Mouse (Mus musculus) kidney, adult 2 months (tissue): Measurements from ENCODE around the gene Sh3bgrl3. TPM values are rescaled to one million over a fixed set of nuclear protein-coding genes. Genes with fewer than 3 reads are reported as not detected.
A peak's percentile ranks its signal among the peaks of the same experiment; 100 is the strongest.

Experiments used
- DNase-seq: peaks from one replicate; pipeline ENCODE4 v3.0.0; 2021
- H3K27ac ChIP-seq: fragments of 200-500 bp; 2 replicates; pipeline ENCODE4 v1.5.1; 2012; ENCODE audit warnings: low read depth, low read length, control low read depth, inconsistent platforms; ENCODE audit not compliant: insufficient read depth
- H3K27me3 ChIP-seq: fragments of 200-500 bp; replicated peaks from 2 replicates; pipeline ENCODE4 v1.6.1; 2012; ENCODE audit warnings: mild to moderate bottlenecking, moderate library complexity, low read length, inconsistent platforms; ENCODE audit not compliant: control insufficient read depth, insufficient read depth
- H3K36me3 ChIP-seq: fragments of 200-500 bp; 2 replicates; pipeline ENCODE4 v1.6.1; 2012; ENCODE audit warnings: mild to moderate bottlenecking, moderate library complexity, low read length, inconsistent platforms; ENCODE audit not compliant: control insufficient read depth, insufficient read depth
- H3K4me1 ChIP-seq: fragments of 200-500 bp; 2 replicates; pipeline ENCODE4 v1.6.1; 2011; ENCODE audit warnings: low read length; ENCODE audit not compliant: control insufficient read depth, insufficient read depth
- H3K4me3 ChIP-seq: fragments of 200-500 bp; 2 replicates; pipeline ENCODE4 v1.5.1; 2011; ENCODE audit warnings: mild to moderate bottlenecking, low read depth, low read length, control low read depth; ENCODE audit not compliant: insufficient read depth
- CTCF ChIP-seq: fragments of 200-500 bp; conservative IDR thresholded peaks from 2 replicates; pipeline ENCODE4 v1.5.1; 2011; ENCODE audit warnings: low read depth, mild to moderate bottlenecking, control low read depth, low read length, moderate library complexity, mixed read lengths; ENCODE audit not compliant: insufficient read depth, insufficient read length
- POLR2A ChIP-seq: fragments of 200-500 bp; IDR thresholded peaks from one replicate; pipeline ENCODE4 v1.6.1; 2011; ENCODE audit warnings: low read depth, low read length, control low read depth
- WGBS: fragments of 180-500 bp; shearing (Covaris S2); methylation state at CpG from one replicate; pipeline ENCODE4 v1.1.7; 2018; 5-methylcytosine and 5-hydroxymethylcytosine counted together
- polyA plus RNA-seq: library from polyadenylated mRNA; depleted of rRNA; stranded (reverse); fragments of >200 nt; gene quantifications from 2 replicates; pipeline ENCODE4 v1.2.3, GENCODE M21; 2012; rRNA removed

Gene Sh3bgrl3
- polyA plus RNA-seq, 1 experiment: 323 TPM

- 24% methylated on average over 3 of the region's 3 CpGs for WGBS
- Histone ChIP-seq H3K36me3 (no peaks in the 10 kb centered on the region), H3K4me1 (no peaks in the 10 kb centered on the region; the same call in 1 of the 2 replicates), H3K27ac (no peak overlapping the region), H3K27me3 (no peaks in the 10 kb centered on the region), H3K4me3 (no peak overlapping the region)
- DNase-seq: peak; percentile 76
- TF ChIP-seq CTCF: peak; percentile 66; the same call in 1 of the 2 replicates
- TF ChIP-seq POLR2A: no peak
Observed at GRCm38 (mm10) chr4:134078694-134079093, 49.9 kb downstream of the Sh3bgrl3 start.

Other genes with a start within 250 kb of the Sh3bgrl3 start
- 29.4 and 30.9 TPM in 2 replicates for gene Rps6ka1, start 241.0 kb downstream of the Sh3bgrl3 start, polyA plus RNA-seq
- 12.2 and 21.9 TPM in 2 replicates for gene Hmgn2, start 160.1 kb downstream of the Sh3bgrl3 start, polyA plus RNA-seq
- gene Dhdds, start 127.9 kb downstream of the Sh3bgrl3 start, polyA plus RNA-seq: 32.0 and 37.0 TPM in 2 replicates
- not detected in 2 replicates for gene Lin28a, start 109.9 kb downstream of the Sh3bgrl3 start, polyA plus RNA-seq
- 0.52 and 0.81 TPM in 2 replicates for gene Zfp683, start 75.0 kb downstream of the Sh3bgrl3 start, polyA plus RNA-seq
- 0.69 and 1.0 TPM in 2 replicates for gene Crybg2, start 68.0 kb downstream of the Sh3bgrl3 start, polyA plus RNA-seq
- gene Cd52, start 33.7 kb downstream of the Sh3bgrl3 start, polyA plus RNA-seq: 14.8 and 65.1 TPM in 2 replicates
- gene Ubxn11, start 26.2 kb downstream of the Sh3bgrl3 start, polyA plus RNA-seq: 5.6 and 5.9 TPM in 2 replicates
- 28.3 and 38.9 TPM in 2 replicates for gene Cep85, start 58.3 kb upstream of the Sh3bgrl3 start, polyA plus RNA-seq
- not detected in 2 replicates for gene Gm7534, start 74.2 kb upstream of the Sh3bgrl3 start, polyA plus RNA-seq
- gene Catsper4, start 98.6 kb upstream of the Sh3bgrl3 start, polyA plus RNA-seq: 0.38 and 0.69 TPM in 2 replicates
- gene Cnksr1, start 109.6 kb upstream of the Sh3bgrl3 start, polyA plus RNA-seq: 14.9 and 17.3 TPM in 2 replicates
- gene E130218I03Rik, start 114.9 kb upstream of the Sh3bgrl3 start, polyA plus RNA-seq: not detected in 2 replicates
- gene Zfp593, start 116.8 kb upstream of the Sh3bgrl3 start, polyA plus RNA-seq: 6.0 and 6.4 TPM in 2 replicates
- gene Gm30191, start 118.1 kb upstream of the Sh3bgrl3 start, polyA plus RNA-seq: 0.27 TPM in 1 of 2 replicates, not detected in the other
- gene Grrp1, start 125.3 kb upstream of the Sh3bgrl3 start, polyA plus RNA-seq: 11.5 and 11.8 TPM in 2 replicates
- 3.3 and 3.4 TPM in 2 replicates for gene Pdik1l, start 159.1 kb upstream of the Sh3bgrl3 start, polyA plus RNA-seq
- 4.2 and 7.4 TPM in 2 replicates for gene Trim63, start 186.3 kb upstream of the Sh3bgrl3 start, polyA plus RNA-seq
- 32.3 and 33.3 TPM in 2 replicates for gene Slc30a2, start 214.4 kb upstream of the Sh3bgrl3 start, polyA plus RNA-seq